Mouse (Mus musculus) adrenal gland, postnatal 36 days (tissue): Measurements from ENCODE around the gene Nek6. TPM values are rescaled to one million over a fixed set of nuclear protein-coding genes. Genes with fewer than 3 reads are reported as not detected.
A peak's percentile ranks its signal among the peaks of the same experiment; 100 is the strongest.

Source experiments
- DNase-seq, 2 experiments: peaks; one replicate each; pipeline ENCODE4 v3.0.0; 2021; ENCODE audit warnings: mixed read lengths in 1 of 2
- total RNA-seq, 2 experiments: library from RNA; stranded (reverse); gene quantifications; 2 replicates each; pipeline ENCODE4 v1.2.3; 2021

Nek6 gene
- total RNA-seq, 2 experiments from 2014 or later = 9.2 to 22.3 TPM

DNA sequence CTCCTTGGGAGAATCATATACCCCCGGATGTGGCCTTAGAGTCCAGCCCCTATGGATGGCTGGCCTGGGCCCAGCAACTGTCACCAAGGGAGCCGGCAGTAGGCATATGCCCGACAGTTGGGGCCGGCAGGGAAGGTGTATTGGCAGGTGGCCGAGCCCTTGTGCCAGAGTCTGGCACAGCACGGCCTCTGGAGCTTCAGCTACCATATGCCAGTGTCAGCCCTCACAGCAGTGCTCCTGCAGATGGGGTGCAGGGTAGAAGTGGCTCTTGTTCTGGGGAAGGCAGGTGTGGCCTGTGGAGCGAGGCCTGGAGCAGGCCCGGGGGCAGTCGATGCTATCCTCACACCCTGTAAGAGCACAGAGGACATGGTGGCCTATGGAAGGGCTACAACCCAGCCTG lies 28.2 kb downstream of the Nek6 start:
- no peak for DNase-seq

DNA sequence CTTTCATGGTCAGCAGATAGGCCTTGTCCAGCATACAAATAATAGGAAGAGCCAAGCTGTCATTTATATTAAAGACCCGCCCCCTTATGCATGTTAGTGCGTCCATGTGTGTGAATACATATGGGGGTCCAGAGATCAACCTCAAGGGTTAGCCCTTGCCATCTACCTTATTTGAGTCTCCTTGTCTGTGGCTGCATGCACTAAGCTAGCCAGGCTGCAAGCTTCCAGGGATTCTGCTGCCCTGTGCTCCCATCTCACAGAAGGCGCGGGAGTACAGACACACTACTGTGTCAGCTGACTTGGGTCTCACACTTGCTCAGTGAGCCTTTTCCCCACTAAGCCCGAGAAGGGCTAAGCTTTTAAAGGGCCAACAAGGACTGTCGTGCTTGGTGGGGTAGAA lies 29.2 kb downstream of the Nek6 start:
- no peak for DNase-seq

DNA sequence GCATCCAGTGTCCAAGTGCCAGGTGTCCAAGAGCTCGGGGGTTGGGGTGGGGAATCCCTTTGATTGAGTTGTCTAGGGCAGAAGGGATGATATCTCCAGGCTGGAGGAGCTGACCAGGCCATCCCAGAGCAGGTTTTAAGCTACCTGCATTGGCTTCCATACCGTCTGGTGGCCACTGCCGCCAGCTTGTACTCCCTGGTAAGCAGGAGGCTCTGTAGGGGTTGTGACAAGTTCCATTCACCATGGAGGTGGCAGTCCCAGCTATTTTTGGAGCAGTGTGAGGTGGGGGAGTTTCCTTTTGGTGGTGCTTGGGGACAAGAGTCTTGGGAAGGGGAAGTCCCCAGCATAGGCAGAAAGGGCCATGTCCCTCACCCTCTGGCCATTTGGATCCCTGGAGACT lies 29.7 kb downstream of the Nek6 start:
- no peak for DNase-seq

- DNase-seq = no peak
Measured at GRCm38 (mm10) chr2:38541570-38541969, 30.1 kb downstream of the Nek6 start.

DNA sequence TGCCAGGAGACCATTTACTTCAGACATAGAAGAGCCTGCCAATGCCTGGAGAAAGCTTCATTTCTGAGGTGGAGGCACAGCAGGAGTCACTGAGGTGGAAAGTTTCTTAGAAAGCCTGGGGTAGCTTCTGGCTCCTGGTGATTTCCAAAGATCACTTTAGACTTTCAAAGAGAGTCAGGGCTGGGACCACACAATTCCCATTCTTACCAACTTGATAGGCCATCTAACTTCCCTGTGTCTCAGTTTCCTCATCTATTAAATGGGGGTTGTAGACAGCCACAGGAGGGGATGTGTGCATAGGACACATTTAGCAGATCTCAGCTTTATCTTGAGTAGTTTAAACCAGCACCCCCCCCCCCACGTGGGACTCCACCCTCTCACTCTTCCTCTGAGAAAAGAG lies 30.9 kb downstream of the Nek6 start:
- no peak for DNase-seq

GRCm38 (mm10) chr2:38543158-38543557 lies 31.7 kb downstream of the Nek6 start:
- DNase-seq = no peak

- DNase-seq = no peak
Measured at GRCm38 (mm10) chr2:38544341-38544740, 32.9 kb downstream of the Nek6 start.

- no peak for DNase-seq
Measured at GRCm38 (mm10) chr2:38544982-38545381, 33.5 kb downstream of the Nek6 start.

GRCm38 (mm10) chr2:38545706-38546105 lies 34.3 kb downstream of the Nek6 start:
- DNase-seq = no peak

DNA sequence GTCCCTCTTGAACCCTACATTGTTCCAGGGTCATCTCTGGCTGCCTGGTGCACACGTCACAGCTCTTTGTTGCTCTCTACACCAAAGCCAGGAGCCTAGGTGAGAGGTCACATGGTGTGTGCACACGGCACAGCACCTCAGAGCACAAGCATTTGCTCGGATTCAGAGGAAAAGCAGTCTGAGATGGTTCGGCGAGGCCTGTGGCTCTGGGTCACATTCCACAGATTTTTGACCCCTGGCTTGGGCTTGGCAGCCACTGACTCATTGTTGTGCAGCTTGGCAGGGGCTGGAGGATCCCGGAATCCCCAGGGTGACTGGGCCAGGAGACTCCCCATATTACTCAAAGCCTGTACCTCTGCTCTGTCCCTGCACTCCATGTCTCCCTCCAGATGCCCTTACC lies 34.8 kb downstream of the Nek6 start:
- DNase-seq = peak; percentile 86 to 89

DNA sequence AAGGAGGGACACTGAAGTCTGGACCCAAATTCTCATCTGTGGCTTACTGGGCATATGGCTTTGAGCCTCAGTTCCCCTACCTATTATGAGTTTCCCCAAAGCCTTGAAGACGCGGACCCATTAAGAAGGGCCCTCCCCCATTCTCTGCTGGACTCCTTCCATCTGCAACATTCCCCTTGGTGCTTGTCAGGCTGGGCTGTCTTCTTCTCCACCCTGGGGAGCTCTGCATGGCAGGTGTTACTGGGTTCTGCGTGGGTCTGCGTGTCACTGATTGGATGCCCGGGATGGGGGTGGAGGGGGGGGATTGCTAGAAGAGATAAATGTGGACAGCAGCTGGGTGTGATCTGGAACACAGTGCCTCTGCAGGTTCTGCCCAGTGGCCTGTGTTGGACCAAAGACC lies 35.3 kb downstream of the Nek6 start:
- DNase-seq = no peak

DNA sequence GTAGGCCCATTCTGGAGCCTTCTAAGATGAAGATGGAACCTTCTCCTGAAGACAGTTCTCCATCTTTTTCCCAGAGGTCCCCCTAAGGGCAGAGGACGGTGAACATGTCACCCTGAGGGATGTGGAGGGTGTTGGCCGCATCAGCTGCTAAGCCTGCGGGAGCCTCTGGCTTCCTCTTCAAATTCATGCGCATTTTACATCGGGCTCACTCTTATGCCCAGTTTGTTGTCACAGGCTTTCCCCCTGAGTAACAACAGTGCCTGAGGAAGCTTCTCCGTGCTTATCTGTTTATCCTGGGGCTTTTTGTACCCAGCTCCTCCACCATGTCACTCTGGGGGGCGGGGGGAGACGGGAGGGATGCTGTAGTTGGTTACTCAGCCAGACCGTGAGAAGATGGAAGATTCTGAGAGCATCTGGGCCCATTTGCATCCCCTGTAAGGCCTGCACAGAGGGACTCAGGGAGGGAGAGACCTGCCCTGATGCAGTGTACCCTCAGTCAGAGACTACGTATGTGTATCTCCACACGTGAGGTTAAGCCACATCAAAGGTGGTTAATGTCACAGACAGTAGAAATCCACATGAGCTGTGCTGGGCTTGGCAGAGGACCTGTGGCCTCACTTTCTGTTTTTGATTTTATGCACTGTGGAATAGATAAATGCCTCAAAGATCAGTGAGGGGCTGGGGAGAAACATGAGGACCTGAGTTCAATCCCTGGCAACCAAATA lies 36.5 kb downstream of the Nek6 start:
- no peak for DNase-seq

DNA sequence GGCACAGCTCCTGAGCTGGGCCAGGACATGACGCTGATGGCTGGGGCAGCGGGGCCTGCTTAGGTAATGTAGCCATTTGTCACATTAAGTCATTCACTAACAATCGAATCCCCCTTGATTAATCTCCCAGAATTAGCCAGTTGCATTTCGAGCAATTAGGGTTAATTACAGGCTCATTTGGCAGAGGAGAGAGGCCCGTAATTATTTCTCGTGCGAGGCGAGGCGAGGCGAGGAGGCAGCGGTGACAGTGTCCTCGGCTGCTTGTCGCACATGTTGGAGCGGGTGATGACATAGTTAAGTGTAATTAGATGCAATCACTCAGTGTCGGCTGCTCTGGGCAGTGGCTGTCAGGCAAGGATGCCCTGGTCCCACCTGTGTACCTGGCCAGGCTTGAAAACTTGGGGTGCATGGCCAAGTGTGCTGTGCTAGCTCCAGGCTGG lies 40.6 kb downstream of the Nek6 start:
- DNase-seq = no peak

GRCm38 (mm10) chr2:38554226-38554995 lies 43.0 kb downstream of the Nek6 start:
- no peak for DNase-seq

DNA sequence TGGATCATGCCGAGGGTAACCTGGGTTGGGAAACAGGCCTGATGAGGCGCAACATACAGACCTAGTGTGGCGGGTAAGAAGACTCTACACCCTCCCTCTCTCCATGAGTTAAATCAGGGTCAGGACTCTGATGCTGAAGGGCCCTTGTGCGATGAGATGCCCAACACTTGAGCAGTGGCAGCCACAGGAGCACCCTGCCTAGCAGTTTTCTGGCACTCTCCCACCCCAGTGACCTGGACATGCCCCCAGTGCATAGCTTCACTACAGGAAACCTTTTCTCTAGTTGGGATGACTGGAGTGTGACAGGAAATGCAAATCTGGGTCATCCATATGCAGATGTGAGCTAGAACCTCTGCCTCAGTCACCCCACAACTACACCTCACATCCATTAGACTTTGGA lies 44.2 kb downstream of the Nek6 start:
- no peak for DNase-seq

GRCm38 (mm10) chr2:38556721-38557120 lies 45.3 kb downstream of the Nek6 start:
- DNase-seq = no peak

- DNase-seq = no peak
Measured at GRCm38 (mm10) chr2:38560296-38561227, 49.1 kb downstream of the Nek6 start.

- DNase-seq = no peak
Measured at GRCm38 (mm10) chr2:38562596-38562995, 51.2 kb downstream of the Nek6 start.

DNA sequence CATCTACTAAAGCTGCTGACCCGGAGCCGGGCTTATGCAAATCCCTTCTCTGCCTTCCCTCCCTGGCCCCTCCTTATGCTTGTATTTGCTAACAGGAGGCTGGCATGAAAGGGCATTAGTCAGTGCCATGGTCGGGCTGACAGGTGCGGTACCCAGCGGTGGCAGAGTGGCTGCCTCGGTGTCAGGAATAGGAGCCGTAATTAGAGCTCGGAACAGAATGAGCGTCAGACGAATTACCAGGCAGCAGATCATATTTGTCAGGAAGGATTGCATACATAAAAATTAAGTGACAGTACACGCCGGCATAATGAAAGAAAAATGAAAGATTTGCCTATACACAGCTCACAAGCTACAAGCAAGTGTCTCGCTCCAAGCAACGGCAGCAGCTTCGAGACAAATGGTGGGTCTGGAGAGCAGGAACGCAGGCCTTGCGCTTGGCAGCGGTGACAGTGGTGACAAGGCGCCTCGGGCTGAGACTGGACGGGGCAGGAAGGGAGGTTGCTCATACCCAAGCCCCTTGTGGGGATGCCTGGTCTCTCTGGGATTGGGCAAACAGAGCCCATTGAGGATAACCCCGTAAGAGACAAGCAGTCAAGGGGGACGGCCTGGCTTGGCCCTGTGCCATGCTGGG lies 60.6 kb downstream of the Nek6 start:
- DNase-seq = no peak

- DNase-seq = no peak
Measured at GRCm38 (mm10) chr2:38574697-38575096, 63.3 kb downstream of the Nek6 start.

DNA sequence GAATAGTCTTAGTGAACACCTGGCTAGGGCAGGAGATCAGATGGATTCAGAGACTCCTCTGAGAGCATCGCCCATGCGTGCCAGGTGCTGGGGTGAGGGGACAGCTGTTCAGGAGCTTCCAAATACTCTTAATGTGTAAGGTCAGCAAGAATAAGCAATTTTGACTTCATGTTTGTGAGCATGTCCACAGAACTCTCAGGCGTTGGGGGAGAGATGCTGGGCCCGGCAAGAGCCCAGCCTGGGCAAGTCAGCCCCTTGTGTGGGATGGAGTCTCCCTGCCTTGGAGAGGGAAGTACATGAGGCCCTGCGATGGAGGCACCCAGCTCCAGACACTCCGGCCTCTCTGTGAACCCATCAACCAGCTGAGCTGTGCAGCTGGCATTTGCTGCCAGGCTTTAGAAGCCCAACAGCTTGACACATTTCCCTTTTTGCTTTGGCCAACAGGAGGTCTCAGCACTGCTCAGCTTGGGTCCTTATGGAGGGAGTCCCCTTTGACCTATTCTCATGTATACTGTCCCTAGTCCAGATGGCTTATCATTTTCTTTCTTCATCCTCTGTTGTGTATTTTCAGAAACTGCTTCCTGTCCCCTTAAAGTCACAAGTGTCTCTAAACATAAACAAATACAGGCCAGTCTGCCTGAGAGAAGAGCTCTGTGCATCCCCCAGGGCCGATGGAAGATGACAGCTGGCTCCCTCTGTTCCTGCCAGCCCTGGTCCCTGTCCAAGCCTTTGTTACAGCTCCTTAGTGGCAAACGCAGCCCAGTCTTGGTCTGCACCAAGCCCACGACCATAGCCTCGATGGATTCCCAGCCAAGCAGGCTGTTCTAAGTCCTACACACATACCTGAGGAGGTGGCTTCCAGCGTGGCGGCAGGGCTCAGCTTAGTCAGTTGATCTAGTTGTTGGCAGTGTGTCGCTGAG lies 67.4 kb downstream of the Nek6 start:
- DNase-seq = no peak
